Mouse (Mus musculus): ENCODE results near the gene C9. TPM values are rescaled to one million over a fixed set of nuclear protein-coding genes. Genes with fewer than 3 reads are reported as not detected.
A peak's percentile ranks its signal among the peaks of the same experiment; 100 is the strongest.

Gene C9
- total and polyA plus RNA-seq, 2 experiments = 60.7 to 259 TPM

DNA sequence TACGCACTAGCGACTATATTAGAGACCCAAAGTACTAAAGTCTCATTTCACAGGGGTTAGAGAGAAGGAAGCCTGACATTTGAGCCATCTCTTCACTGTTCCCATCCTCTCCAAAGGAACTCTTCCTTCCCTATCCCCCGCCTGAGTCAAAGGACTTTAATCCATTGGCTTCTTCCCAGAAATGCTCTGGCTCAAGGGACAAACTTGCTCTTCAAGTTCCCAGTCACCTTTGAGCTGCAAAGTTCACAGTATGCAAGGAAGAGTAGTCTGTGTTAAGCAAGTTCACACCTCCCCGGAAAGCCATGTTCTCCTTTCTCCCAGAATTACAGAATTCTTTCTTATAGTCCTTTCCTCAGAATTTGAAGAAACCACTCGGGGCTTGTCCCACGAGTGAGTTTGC is 38.4 kb upstream of the C9 start:
- no peaks in the 10 kb centered on the region for H3K36me3 ChIP-seq (ENCODE audit: control insufficient read depth, insufficient read depth, low read length)
- H3K4me3 ChIP-seq (ENCODE audit: insufficient read depth, low read depth, low read length) = no peak overlapping the region
- no peak overlapping the region for H3K9ac ChIP-seq (ENCODE audit: low read depth, low read length)
- no peaks in the 10 kb centered on the region for H3K27me3 ChIP-seq (ENCODE audit: control insufficient read depth, insufficient read depth, low read length)
- H3K27ac ChIP-seq (replicated peaks; ENCODE audit: insufficient read depth, low read depth, low read length) = no peak overlapping the region
- no peaks in the 10 kb centered on the region for H3K79me2 ChIP-seq (ENCODE audit: control insufficient read depth, insufficient read depth, low read length)
- WGBS = 80% methylated on average over 6 of the region's 6 CpGs
- TF ChIP-seq POLR2A (IDR thresholded peaks at IDR 0.05; ENCODE audit: extremely low read depth, insufficient read depth, low read length) = no peak
- no peak for TF ChIP-seq CTCF (IDR thresholded peaks at IDR 0.05; ENCODE audit: low read depth, low read length)
- DNase-seq (ENCODE audit: extremely low read depth, low read depth, low spot score) = no peak
- H3K4me1 ChIP-seq (ENCODE audit: control insufficient read depth, insufficient read depth, low read length) = peaks cover 4% of the 10 kb centered on the region

DNA sequence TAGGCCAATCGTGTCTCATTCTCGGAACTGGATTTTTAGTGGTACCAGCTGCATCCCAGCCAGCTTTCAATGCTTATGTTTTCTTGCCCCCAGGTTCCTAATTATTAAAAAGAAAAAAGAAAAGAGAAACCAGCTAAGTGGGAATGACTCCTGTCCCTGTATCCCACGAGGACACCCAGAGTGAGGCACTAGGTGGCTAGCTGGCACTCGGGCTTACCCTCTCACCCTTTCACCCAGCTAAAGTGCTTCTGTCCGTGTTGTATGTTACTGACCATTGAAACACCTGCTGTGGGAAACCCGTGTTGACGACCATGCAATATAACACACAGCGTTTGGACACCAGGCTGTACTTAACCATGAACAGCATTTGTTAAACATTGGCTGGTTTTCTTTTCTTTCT is 36.1 kb upstream of the C9 start:
- Histone ChIP-seq H3K4me1 (ENCODE audit: control insufficient read depth, insufficient read depth, low read length) (peaks cover 4% of the 10 kb centered on the region), H3K4me3 (ENCODE audit: insufficient read depth, low read depth, low read length) (no peak overlapping the region), H3K27ac (replicated peaks; ENCODE audit: insufficient read depth, low read depth, low read length) (no peak overlapping the region), H3K79me2 (ENCODE audit: control insufficient read depth, insufficient read depth, low read length) (no peaks in the 10 kb centered on the region), H3K27me3 (ENCODE audit: control insufficient read depth, insufficient read depth, low read length) (no peaks in the 10 kb centered on the region), H3K9ac (ENCODE audit: low read depth, low read length) (no peak overlapping the region), H3K36me3 (ENCODE audit: control insufficient read depth, insufficient read depth, low read length) (no peaks in the 10 kb centered on the region; the same call in 1 of the 2 replicates)
- TF ChIP-seq POLR2A (IDR thresholded peaks at IDR 0.05; ENCODE audit: extremely low read depth, insufficient read depth, low read length) (no peak), CTCF (IDR thresholded peaks at IDR 0.05; ENCODE audit: low read depth, low read length) (no peak)
- WGBS = 80% methylated on average over 8 of the region's 8 CpGs
- no peak for DNase-seq (ENCODE audit: extremely low read depth, low read depth, low spot score)

DNA sequence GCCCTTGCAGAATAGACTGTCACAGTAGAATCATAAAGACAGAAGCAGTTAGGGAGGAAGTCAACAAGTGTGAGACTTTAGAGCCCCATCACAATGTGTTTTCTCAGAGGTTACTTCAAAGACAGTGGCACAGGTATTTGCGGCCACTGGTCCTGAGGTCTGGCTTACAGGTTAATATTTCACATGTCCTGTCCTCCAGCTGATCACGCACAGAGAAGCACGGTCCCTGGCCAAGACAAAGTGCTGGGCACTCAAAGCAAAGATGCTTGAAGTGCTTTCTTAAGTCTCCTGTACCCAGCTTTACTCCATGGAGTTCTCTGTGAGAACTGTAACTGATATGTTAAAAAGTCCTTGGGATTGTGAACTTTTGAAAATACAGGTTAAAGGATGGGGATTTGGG is 35.0 kb upstream of the C9 start:
- Histone ChIP-seq H3K79me2 (ENCODE audit: control insufficient read depth, insufficient read depth, low read length) (no peaks in the 10 kb centered on the region), H3K9ac (ENCODE audit: low read depth, low read length) (no peak overlapping the region), H3K27me3 (ENCODE audit: control insufficient read depth, insufficient read depth, low read length) (no peaks in the 10 kb centered on the region), H3K36me3 (ENCODE audit: control insufficient read depth, insufficient read depth, low read length) (no peaks in the 10 kb centered on the region; the same call in 1 of the 2 replicates), H3K27ac (replicated peaks; ENCODE audit: insufficient read depth, low read depth, low read length) (no peak overlapping the region), H3K4me3 (ENCODE audit: insufficient read depth, low read depth, low read length) (no peak overlapping the region), H3K4me1 (ENCODE audit: control insufficient read depth, insufficient read depth, low read length) (peaks cover 4% of the 10 kb centered on the region)
- WGBS = 54% methylated on average over 3 of the region's 3 CpGs
- no peak for DNase-seq (ENCODE audit: extremely low read depth, low read depth, low spot score)
- TF ChIP-seq CTCF (IDR thresholded peaks at IDR 0.05; ENCODE audit: low read depth, low read length) (no peak), POLR2A (IDR thresholded peaks at IDR 0.05; ENCODE audit: extremely low read depth, insufficient read depth, low read length) (no peak)

DNA sequence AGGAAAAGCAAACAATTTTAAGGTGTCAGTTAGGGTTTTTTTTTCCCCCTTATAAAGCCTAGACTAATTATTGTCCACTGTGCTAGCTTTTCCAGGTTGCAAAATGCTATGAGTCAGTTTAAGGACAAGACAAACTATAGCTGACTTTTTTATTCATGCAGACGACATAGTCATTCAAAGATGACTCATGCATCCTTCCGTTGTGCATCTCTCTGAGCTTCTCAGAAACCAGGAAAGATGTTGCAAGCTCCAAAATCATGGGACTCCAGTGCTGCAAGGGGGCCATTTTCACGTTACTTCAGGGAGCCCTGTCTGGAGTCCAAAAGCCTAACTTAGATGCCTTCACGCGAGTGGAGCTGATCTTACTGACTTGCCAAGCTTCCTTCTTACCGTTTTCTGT is 33.8 kb upstream of the C9 start:
- Histone ChIP-seq H3K4me1 (ENCODE audit: control insufficient read depth, insufficient read depth, low read length) (peaks cover 4% of the 10 kb centered on the region), H3K27me3 (ENCODE audit: control insufficient read depth, insufficient read depth, low read length) (no peaks in the 10 kb centered on the region), H3K36me3 (ENCODE audit: control insufficient read depth, insufficient read depth, low read length) (no peaks in the 10 kb centered on the region; the same call in 1 of the 2 replicates), H3K27ac (replicated peaks; ENCODE audit: insufficient read depth, low read depth, low read length) (no peak overlapping the region), H3K9ac (ENCODE audit: low read depth, low read length) (no peak overlapping the region), H3K4me3 (ENCODE audit: insufficient read depth, low read depth, low read length) (no peak overlapping the region), H3K79me2 (ENCODE audit: control insufficient read depth, insufficient read depth, low read length) (no peaks in the 10 kb centered on the region)
- no peak for TF ChIP-seq CTCF (IDR thresholded peaks at IDR 0.05; ENCODE audit: low read depth, low read length)
- WGBS = 72% methylated on average over 6 of the region's 6 CpGs
- peak; percentile 46 for DNase-seq (ENCODE audit: extremely low read depth, low read depth, low spot score)

DNA sequence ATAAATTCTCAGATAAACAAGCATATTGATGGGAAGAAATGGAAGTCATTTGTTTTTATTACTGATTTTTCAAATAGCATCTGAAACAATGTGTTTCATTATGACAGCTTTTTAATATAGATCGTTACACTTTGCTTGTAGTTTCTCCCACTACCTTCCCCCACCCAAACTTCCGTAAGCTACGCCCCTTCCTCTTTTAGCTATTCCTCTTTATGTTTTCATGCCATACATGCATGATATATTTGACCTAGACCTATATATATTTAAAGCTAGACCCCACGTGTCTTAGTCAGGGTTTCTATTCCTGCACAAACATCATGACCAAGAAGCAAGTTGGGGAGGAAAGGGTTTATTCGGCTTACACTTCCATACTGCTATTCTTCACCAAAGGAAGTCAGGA is 29.8 kb upstream of the C9 start:
- WGBS = 85% methylated on average over 5 of the region's 5 CpGs
- Histone ChIP-seq H3K4me1 (ENCODE audit: control insufficient read depth, insufficient read depth, low read length) (no peaks in the 10 kb centered on the region), H3K36me3 (ENCODE audit: control insufficient read depth, insufficient read depth, low read length) (peaks cover 4% of the 10 kb centered on the region), H3K27me3 (ENCODE audit: control insufficient read depth, insufficient read depth, low read length) (no peaks in the 10 kb centered on the region), H3K9ac (ENCODE audit: low read depth, low read length) (no peak overlapping the region), H3K79me2 (ENCODE audit: control insufficient read depth, insufficient read depth, low read length) (no peaks in the 10 kb centered on the region), H3K4me3 (ENCODE audit: insufficient read depth, low read depth, low read length) (no peak overlapping the region), H3K27ac (replicated peaks; ENCODE audit: insufficient read depth, low read depth, low read length) (no peak overlapping the region)
- no peak for DNase-seq (ENCODE audit: extremely low read depth, low read depth, low spot score)
- TF ChIP-seq POLR2A (IDR thresholded peaks at IDR 0.05; ENCODE audit: extremely low read depth, insufficient read depth, low read length) (no peak), CTCF (IDR thresholded peaks at IDR 0.05; ENCODE audit: low read depth, low read length) (no peak)

DNA sequence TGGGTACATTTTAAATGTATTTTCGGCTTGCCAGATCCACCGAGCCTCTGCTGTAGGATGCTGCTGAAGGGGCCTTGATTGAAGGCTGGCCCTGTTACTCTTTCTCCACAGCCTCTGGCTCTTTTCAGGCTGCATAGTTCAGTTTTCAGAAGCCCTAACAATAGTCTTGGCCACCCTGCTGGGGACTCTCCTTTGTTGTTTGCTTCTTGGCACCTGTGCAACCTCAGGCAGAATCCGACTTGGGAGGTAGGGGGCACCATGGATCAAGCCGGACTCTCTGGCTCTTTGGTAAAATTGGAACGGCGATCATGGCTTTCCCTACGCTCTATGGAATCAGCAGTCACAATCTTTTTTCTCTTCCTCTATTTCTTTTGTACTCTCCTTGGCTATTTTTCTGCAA is 13.3 kb upstream of the C9 start:
- no peak for DNase-seq (ENCODE audit: extremely low read depth, low read depth, low spot score)
- no peak overlapping the region for H3K27ac ChIP-seq (replicated peaks; ENCODE audit: insufficient read depth, low read depth, low read length)
- H3K36me3 ChIP-seq (ENCODE audit: control insufficient read depth, insufficient read depth, low read length) = no peaks in the 10 kb centered on the region; the same call in none of the 2 replicates
- H3K79me2 ChIP-seq (ENCODE audit: control insufficient read depth, insufficient read depth, low read length) = no peaks in the 10 kb centered on the region
- no peaks in the 10 kb centered on the region for H3K27me3 ChIP-seq (ENCODE audit: control insufficient read depth, insufficient read depth, low read length)
- TF ChIP-seq POLR2A (IDR thresholded peaks at IDR 0.05; ENCODE audit: extremely low read depth, insufficient read depth, low read length) = no peak
- TF ChIP-seq CTCF (IDR thresholded peaks at IDR 0.05; ENCODE audit: low read depth, low read length) = no peak
- no peaks in the 10 kb centered on the region for H3K4me1 ChIP-seq (ENCODE audit: control insufficient read depth, insufficient read depth, low read length)
- H3K4me3 ChIP-seq (ENCODE audit: insufficient read depth, low read depth, low read length) = no peak overlapping the region
- no peak overlapping the region for H3K9ac ChIP-seq (ENCODE audit: low read depth, low read length)
- WGBS = 86% methylated on average over 7 of the region's 7 CpGs
